Mouse (Mus musculus): Measurements from ENCODE around the gene Ets2.

DNA sequence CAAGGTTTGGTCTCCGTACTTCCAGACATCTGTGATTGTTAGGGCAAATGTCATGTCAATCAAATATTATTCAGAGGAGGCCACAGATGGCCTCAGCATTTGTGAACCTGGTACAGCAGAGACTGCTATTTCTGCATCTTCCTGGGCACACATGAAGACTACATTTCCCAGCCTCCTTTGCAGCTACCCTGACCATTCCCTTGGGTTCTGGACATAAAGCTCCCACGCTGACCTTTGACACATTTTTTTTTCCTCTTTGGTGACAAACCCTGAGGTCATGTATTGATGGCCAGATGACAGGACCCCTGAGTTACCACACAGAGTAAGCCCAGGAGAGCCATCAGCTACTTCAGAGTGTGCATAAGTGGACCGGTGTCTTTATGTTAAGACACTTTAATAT is 25.2 kb upstream of the Ets2 start:
- TF ChIP-seq POLR2A (IDR thresholded peaks at IDR 0.05; ENCODE audit: low read depth, low read length): no peak
- TF ChIP-seq CTCF (IDR thresholded peaks at IDR 0.05; ENCODE audit: extremely low read depth, insufficient read depth, insufficient read length, insufficient replicate concordance): no peak

Data from spleen, adult 2 months (tissue).